Comparison of ENCODE assay signal across 8 mouse cellular contexts in genomic region chr7:136496335-136497242, GRCm38 (mm10).
DNase-seq lines count a peak whose midpoint lies in the region; ATAC-seq and TF ChIP-seq lines count a peak whose summit lies in the region.

No protein-coding gene starts in this region.

- intact Hi-C loops in heart, adult 2 months (cut with DNase I): loop anchor here (5.0 to 10.0 kb wide), 3 partner anchors 191 to 588 kb away; no protein-coding TSS in a partner anchor

- H3K4me3 ChIP-seq in heart, adult 2 months: peak overlapping the region; percentile 30
- peak overlapping the region; percentile 33 for H3K4me3 ChIP-seq in heart, embryonic 16.5 days (ENCODE audit: low read length)
- H3K4me3 ChIP-seq in megakaryocyte, embryonic 14.5 days (replicated peaks): peak overlapping the region; percentile 56

- no peak for TF ChIP-seq CTCF in heart, adult 2 months (IDR thresholded peaks at IDR 0.05)

- no peaks in the 10 kb centered on the region for H3K9me3 ChIP-seq in heart, embryonic 16.5 days (replicated peaks; ENCODE audit: control insufficient read depth, low read length)
- no peaks in the 10 kb centered on the region for H3K9me3 ChIP-seq in megakaryocyte, embryonic 14.5 days

- no peaks in the 10 kb centered on the region for H3K79me2 ChIP-seq in heart, adult 2 months (replicated peaks; ENCODE audit: control insufficient read depth, insufficient read depth, low read length)

- no peak for DNase-seq in heart, adult 2 months
- no peak for DNase-seq in heart, postnatal 4 days
- DNase-seq in ovary, adult 18-20 months (ENCODE audit: low spot score): no peak
- DNase-seq in cerebellum, postnatal 4 days (ENCODE audit: low spot score in 2 of 2): no peak
- no peak for DNase-seq in cerebellum, adult 11 months

- peak; percentile 73 for ATAC-seq in common myeloid progenitor, adult 5-6 weeks (replicated peaks; ENCODE audit: low read depth, poor library complexity, severe bottlenecking)
- peak; percentile 77 for ATAC-seq in heart, embryonic 16.5 days (replicated peaks; ENCODE audit: extremely low read depth, insufficient read depth, low FRiP score)

- H3K27me3 ChIP-seq in heart, adult 2 months (ENCODE audit: control insufficient read depth, insufficient read depth, low read length): no peaks in the 10 kb centered on the region; the same call in 1 of the 2 replicates
- peaks cover 24% of the 10 kb centered on the region for H3K27me3 ChIP-seq in heart, embryonic 16.5 days (ENCODE audit: control insufficient read depth, insufficient read depth, low read length)
- peaks cover 27% of the 10 kb centered on the region for H3K27me3 ChIP-seq in megakaryocyte, embryonic 14.5 days (replicated peaks)

- no peak for TF ChIP-seq EP300 in heart, adult 2 months (IDR thresholded peaks at IDR 0.05; ENCODE audit: insufficient read depth, low read depth, low read length)

- no peak for TF ChIP-seq POLR2A in heart, adult 2 months (IDR thresholded peaks at IDR 0.05; ENCODE audit: insufficient read depth, low read depth, low read length)

- H3K27ac ChIP-seq in heart, adult 2 months: peak overlapping the region; percentile 40
- peak overlapping the region; percentile 85 for H3K27ac ChIP-seq in heart, embryonic 16.5 days (ENCODE audit: low read length)

- H3K36me3 ChIP-seq in heart, adult 2 months (ENCODE audit: control insufficient read depth, insufficient read depth, low read length): no peaks in the 10 kb centered on the region
- no peaks in the 10 kb centered on the region for H3K36me3 ChIP-seq in heart, embryonic 16.5 days (ENCODE audit: control insufficient read depth, insufficient read depth)
- H3K36me3 ChIP-seq in megakaryocyte, embryonic 14.5 days (replicated peaks; ENCODE audit: low read length): no peaks in the 10 kb centered on the region

- H3K9ac ChIP-seq in heart, adult 2 months (ENCODE audit: low read depth, low read length): no peak overlapping the region
- H3K9ac ChIP-seq in heart, embryonic 16.5 days (ENCODE audit: low read length): peak overlapping the region; percentile 63

- WGBS in heart, adult 2 months: 29% methylated on average over 19 of the region's 19 CpGs
- WGBS in heart, embryonic 16.5 days: 35% methylated on average over 19 of the region's 19 CpGs

- peaks cover 12% of the 10 kb centered on the region for H3K4me1 ChIP-seq in heart, adult 2 months (ENCODE audit: control insufficient read depth, insufficient read depth, low read length)
- peaks cover 26% of the 10 kb centered on the region for H3K4me1 ChIP-seq in heart, embryonic 16.5 days (ENCODE audit: control insufficient read depth, insufficient read depth, low read length)
- H3K4me1 ChIP-seq in megakaryocyte, embryonic 14.5 days: peaks cover 6% of the 10 kb centered on the region

- H3K4me2 ChIP-seq in heart, embryonic 16.5 days (ENCODE audit: low read depth, low read length): peak overlapping the region; percentile 59
